Mouse (Mus musculus) cerebellum, postnatal 14 days (tissue): ENCODE measurements around the gene Btbd3.
"Not testable (repeated sequence)": the region's sequence is repeated elsewhere in the genome, so short reads cannot be mapped to it uniquely, and the experiment has no call there.

Source experiments
- DNase-seq, 2 experiments: peaks; one replicate each; pipeline ENCODE4 v3.0.0; 2021; ENCODE audit warnings: mixed read lengths in 2 of 2

Gene Btbd3

GRCm38 (mm10) chr2:138279641-138280040 is 23.3 kb downstream of the Btbd3 start:
- DNase-seq = peak; percentile 59 to 60

- DNase-seq = peak; percentile 57 to 64
Measured at GRCm38 (mm10) chr2:138280225-138280711, 23.9 kb downstream of the Btbd3 start.

GRCm38 (mm10) chr2:138281550-138282201 is 25.3 kb downstream of the Btbd3 start:
- peak; percentile 87 to 91 for DNase-seq

- DNase-seq = peak; percentile 44 to 69
Measured at GRCm38 (mm10) chr2:138283372-138283771, 27.0 kb downstream of the Btbd3 start.

GRCm38 (mm10) chr2:138283856-138284255 is 27.5 kb downstream of the Btbd3 start:
- DNase-seq = no peak

- peak; percentile 87 to 95 for DNase-seq
Measured at GRCm38 (mm10) chr2:138285811-138286210, 29.4 kb downstream of the Btbd3 start.

GRCm38 (mm10) chr2:138290154-138290553 is 33.8 kb downstream of the Btbd3 start:
- DNase-seq = no peak

- no peak for DNase-seq
Measured at GRCm38 (mm10) chr2:138294286-138294685, 37.9 kb downstream of the Btbd3 start.

- DNase-seq = no peak
Measured at GRCm38 (mm10) chr2:138306236-138306635, 49.9 kb downstream of the Btbd3 start.

- DNase-seq = no peak
Measured at GRCm38 (mm10) chr2:138315644-138316043, 59.3 kb downstream of the Btbd3 start.

- DNase-seq = no peak
Measured at GRCm38 (mm10) chr2:138320408-138320807, 64.0 kb downstream of the Btbd3 start.

- no peak for DNase-seq
Measured at GRCm38 (mm10) chr2:138321041-138321481, 64.7 kb downstream of the Btbd3 start.

GRCm38 (mm10) chr2:138322270-138323114 is 66.1 kb downstream of the Btbd3 start:
- no peak for DNase-seq

- DNase-seq = no peak
Measured at GRCm38 (mm10) chr2:138326367-138326766, 70.0 kb downstream of the Btbd3 start.

GRCm38 (mm10) chr2:138334198-138334597 is 77.8 kb downstream of the Btbd3 start:
- DNase-seq = not testable (repeated sequence)

- DNase-seq = no peak
Measured at GRCm38 (mm10) chr2:138337886-138338494, 81.6 kb downstream of the Btbd3 start.

GRCm38 (mm10) chr2:138338524-138338923 is 82.2 kb downstream of the Btbd3 start:
- DNase-seq = no peak

GRCm38 (mm10) chr2:138355366-138355765 is 99.0 kb downstream of the Btbd3 start:
- DNase-seq = no peak

- no peak for DNase-seq
Measured at GRCm38 (mm10) chr2:138362474-138362873, 106.1 kb downstream of the Btbd3 start.

- no peak for DNase-seq
Measured at GRCm38 (mm10) chr2:138365391-138365790, 109.0 kb downstream of the Btbd3 start.

GRCm38 (mm10) chr2:138374556-138374955 is 118.2 kb downstream of the Btbd3 start:
- peak; percentile 64 to 69 for DNase-seq

- DNase-seq = peak in 1 of 2 experiments; percentile 27
Measured at GRCm38 (mm10) chr2:138378855-138379254, 122.5 kb downstream of the Btbd3 start.

GRCm38 (mm10) chr2:138384762-138385161 is 128.4 kb downstream of the Btbd3 start:
- no peak for DNase-seq
